Mouse (Mus musculus) layer of hippocampus, adult 8-10 months (tissue): ENCODE data around the gene Disp1. TPM values are rescaled to one million over a fixed set of nuclear protein-coding genes. Genes with fewer than 3 reads are reported as not detected.

Experiments used
- DNase-seq, 2 experiments: peaks; one replicate each; pipeline ENCODE4 v3.0.0; 2022; ENCODE audit warnings: low spot score in 2 of 2
- total RNA-seq, 4 experiments: library from RNA; stranded (reverse); gene quantifications; 2 replicates each; pipeline ENCODE4 v1.2.4; 2022

The Disp1 gene
- total RNA-seq = 1 to 10 TPM; 4.5 to 6.5 (median 5.4) TPM

- peak; percentile 15 to 42 for DNase-seq
Measured at GRCm38 (mm10) chr1:183220796-183221718, at the start of gene Disp1. TSS of gene Disp1 (minus strand) at chr1:183221522.

GRCm38 (mm10) chr1:183267666-183268065 is 46.3 kb upstream of the Disp1 start:
- no peak for DNase-seq

- DNase-seq = no peak
Measured at GRCm38 (mm10) chr1:183265921-183266467, 44.7 kb upstream of the Disp1 start.

- DNase-seq = no peak
Measured at GRCm38 (mm10) chr1:183264145-183265008, 43.1 kb upstream of the Disp1 start.

GRCm38 (mm10) chr1:183252574-183252973 is 31.3 kb upstream of the Disp1 start:
- peak in 1 of 2 experiments; percentile 6 for DNase-seq

- no peak for DNase-seq
Measured at GRCm38 (mm10) chr1:183251818-183252217, 30.5 kb upstream of the Disp1 start.

- DNase-seq = no peak
Measured at GRCm38 (mm10) chr1:183250612-183251011, 29.3 kb upstream of the Disp1 start.

GRCm38 (mm10) chr1:183248144-183248543 is 26.8 kb upstream of the Disp1 start:
- no peak for DNase-seq

- DNase-seq = no peak
Measured at GRCm38 (mm10) chr1:183243293-183243692, 22.0 kb upstream of the Disp1 start.

GRCm38 (mm10) chr1:183237901-183238300 is 16.6 kb upstream of the Disp1 start:
- DNase-seq = peak in 1 of 2 experiments; percentile 9

GRCm38 (mm10) chr1:183236460-183236859 is 15.1 kb upstream of the Disp1 start:
- no peak for DNase-seq

GRCm38 (mm10) chr1:183233679-183234174 is 12.4 kb upstream of the Disp1 start:
- DNase-seq = no peak

GRCm38 (mm10) chr1:183232985-183233678 is 11.8 kb upstream of the Disp1 start:
- DNase-seq = no peak

- DNase-seq = no peak
Measured at GRCm38 (mm10) chr1:183227469-183227868, 6.1 kb upstream of the Disp1 start.

GRCm38 (mm10) chr1:183219021-183219420 is 2.3 kb downstream of the Disp1 start:
- DNase-seq = no peak

GRCm38 (mm10) chr1:183216691-183217090 is 4.6 kb downstream of the Disp1 start:
- no peak for DNase-seq

GRCm38 (mm10) chr1:183215706-183216105 is 5.6 kb downstream of the Disp1 start:
- no peak for DNase-seq

- peak in 1 of 2 experiments; percentile 13 for DNase-seq
Measured at GRCm38 (mm10) chr1:183213850-183214249, 7.5 kb downstream of the Disp1 start.

GRCm38 (mm10) chr1:183212757-183213211 is 8.5 kb downstream of the Disp1 start:
- peak; percentile 11 to 59 for DNase-seq

GRCm38 (mm10) chr1:183210115-183210514 is 11.2 kb downstream of the Disp1 start:
- no peak for DNase-seq

- DNase-seq = no peak
Measured at GRCm38 (mm10) chr1:183207623-183208022, 13.7 kb downstream of the Disp1 start.
